Mouse (Mus musculus) large intestine, adult 2 months (tissue): ENCODE results near the gene Mboat2. TPM values are rescaled to one million over a fixed set of nuclear protein-coding genes. Genes with fewer than 3 reads are reported as not detected.

Experiments used
- DNase-seq: peaks from one replicate; pipeline ENCODE4 v3.0.0-alpha.2; 2012; ENCODE audit warnings: low read depth, low spot score
- WGBS: fragments of 180-500 bp; shearing (Covaris S2); methylation state at CpG from one replicate; pipeline ENCODE4 v1.1.7; 2018; 5-methylcytosine and 5-hydroxymethylcytosine counted together
- polyA plus RNA-seq: library from polyadenylated mRNA; depleted of rRNA; stranded (reverse); fragments of >200 nt; gene quantifications from 2 replicates; pipeline ENCODE4 v1.2.3, GENCODE M21; 2012

The Mboat2 gene
- polyA plus RNA-seq, 1 experiment, result 0.93 TPM

DNA sequence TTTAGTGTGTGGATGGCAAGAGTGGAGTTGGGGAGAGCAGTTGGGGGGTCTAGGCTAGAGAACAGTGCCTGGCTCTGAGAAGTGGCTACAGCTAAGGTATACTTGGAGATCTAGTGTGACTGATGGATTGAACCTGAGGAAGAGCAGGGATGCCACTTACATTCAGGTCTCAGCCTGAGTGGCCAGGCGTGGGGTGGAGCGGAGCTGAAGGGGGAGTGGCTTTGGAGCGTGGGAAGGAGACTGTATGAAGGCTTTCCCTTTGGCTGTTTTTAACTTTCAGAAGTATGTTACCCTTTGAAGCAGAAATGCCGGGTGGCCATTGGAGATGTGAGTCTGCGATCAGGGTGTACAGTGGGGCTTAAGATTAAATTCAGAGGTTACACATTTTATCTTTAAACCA is 26.7 kb downstream of the Mboat2 start:
- no peak for DNase-seq
- WGBS, result 86% methylated on average over 5 of the region's 5 CpGs

DNA sequence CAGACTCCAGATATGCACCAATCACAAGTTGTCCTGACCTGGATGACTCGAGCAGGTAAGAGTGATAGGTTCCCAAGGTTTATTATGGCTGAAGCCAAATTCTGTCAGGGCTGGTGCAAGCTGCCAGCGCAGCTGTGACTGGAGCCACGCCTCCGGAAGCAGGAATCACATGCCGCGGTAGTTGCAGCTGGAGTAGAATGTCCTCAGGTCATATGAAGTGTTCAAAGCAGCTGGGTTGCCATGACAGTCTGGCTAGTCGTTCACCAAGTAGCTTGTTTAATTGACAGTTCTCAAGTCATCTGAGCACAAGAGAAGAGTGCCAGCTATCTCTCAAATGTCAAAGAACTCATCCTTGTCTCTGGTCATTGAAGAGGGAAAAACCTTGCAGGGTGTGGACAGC is 28.7 kb downstream of the Mboat2 start:
- DNase-seq, result no peak
- WGBS, result 22% methylated on average over 7 of the region's 7 CpGs

DNA sequence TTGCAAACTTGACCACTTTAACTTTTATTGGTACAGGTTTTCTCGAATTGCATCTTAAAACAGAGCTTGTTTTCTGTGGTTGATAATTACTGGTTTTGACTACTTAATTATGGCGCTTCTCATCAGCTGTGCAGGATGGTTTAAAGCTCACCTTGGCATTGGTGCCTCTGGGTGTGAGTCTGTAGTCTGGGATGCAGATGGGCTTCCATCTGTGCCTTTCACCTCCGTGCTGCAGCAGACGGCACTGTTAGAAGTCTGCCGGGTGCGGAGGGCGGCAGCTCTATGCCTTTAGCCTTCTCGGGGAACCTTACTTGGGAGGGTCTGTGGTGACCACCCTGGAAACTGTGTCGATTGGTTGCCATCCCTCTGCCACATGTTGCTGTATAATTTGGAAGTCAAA is 29.8 kb downstream of the Mboat2 start:
- 88% methylated on average over 9 of the region's 9 CpGs for whole genome bisulfite sequencing

DNA sequence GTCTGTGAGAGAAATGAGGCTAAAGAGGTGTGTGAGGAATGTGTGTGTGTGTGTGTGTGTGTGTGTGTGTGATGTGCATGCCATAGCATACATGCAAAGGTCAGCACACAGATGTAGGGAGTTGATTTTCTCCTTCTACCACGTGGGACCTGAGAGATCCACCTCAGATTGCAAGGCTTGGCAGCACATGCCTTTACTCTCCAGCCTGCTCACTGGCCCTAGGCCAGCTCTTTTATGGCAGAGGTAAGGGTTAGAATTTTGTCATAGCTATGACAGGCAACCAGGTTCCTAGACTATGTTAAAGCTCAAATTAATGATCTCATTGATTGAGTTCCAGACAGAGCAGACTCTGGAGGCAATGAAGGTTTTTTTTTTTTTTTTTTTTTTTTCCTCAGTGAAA is 33.1 kb downstream of the Mboat2 start:
- WGBS, result 7% methylated on average over 1 of the region's 1 CpGs
- DNase-seq, result no peak

More for the DNA sequence above, 29.8 kb downstream of the Mboat2 start:
- DNase-seq, result no peak

DNA sequence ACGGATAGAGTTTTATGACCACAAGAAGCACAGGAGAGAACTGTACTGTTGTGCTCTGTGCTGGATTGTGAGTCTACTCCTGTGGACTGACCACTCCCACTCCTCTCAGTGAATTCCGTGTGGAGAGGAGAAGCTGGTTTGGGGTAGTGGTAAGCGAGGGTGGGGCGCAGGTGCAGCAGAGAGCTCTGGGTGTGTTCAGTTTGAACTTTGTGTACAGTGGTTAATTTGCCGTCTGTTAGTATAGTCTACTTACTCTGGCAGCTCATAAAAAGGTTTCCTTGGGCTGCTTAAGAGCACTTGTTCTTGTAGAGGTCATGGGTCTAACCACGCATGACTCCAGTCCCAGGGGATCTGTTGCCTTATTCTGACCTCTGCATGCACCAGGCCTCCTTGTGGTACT is 36.0 kb downstream of the Mboat2 start:
- no peak for DNase-seq
- 33% methylated on average over 6 of the region's 6 CpGs for WGBS

DNA sequence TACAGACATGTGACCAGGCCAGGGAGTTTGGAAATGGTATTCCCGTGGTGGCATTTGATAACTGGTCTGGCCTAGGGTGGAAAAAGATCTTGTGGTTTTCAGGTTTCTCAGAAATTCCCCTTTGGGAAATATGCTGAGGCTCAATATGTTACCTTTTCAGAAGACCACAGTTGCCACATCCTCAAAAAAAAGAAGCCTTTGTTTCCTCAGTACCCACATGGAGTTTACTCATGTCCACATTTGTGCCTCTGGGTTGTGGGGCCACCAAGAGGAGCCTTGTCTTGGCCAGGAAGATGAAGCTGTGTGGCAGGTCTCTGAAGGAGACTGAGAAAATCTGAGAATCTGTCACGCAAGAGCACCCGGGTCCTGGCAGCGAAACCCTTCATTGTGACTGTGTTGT is 38.0 kb downstream of the Mboat2 start:
- no peak for DNase-seq
- WGBS, result 74% methylated on average over 4 of the region's 4 CpGs

DNA sequence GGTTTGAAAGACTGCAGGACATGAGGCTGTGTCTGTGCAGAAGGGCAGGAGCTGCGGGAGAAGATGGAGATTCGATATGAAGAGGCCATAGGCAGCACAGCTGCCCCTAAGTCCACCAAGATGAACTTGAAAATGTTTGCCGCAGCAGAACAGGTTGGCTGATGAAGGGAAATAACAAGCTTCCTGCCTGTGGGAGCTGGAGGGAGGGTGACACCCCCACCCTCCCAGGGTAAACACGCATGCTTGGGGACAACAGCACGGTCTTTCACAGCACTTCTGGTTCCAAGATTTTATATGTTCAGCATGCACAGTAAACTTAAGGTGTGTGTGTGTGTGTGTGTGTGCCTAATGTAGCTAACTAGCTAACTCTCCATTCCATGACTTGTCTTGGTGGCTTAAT is 38.6 kb downstream of the Mboat2 start:
- DNase-seq, result no peak
- WGBS, result 28% methylated on average over 5 of the region's 5 CpGs

DNA sequence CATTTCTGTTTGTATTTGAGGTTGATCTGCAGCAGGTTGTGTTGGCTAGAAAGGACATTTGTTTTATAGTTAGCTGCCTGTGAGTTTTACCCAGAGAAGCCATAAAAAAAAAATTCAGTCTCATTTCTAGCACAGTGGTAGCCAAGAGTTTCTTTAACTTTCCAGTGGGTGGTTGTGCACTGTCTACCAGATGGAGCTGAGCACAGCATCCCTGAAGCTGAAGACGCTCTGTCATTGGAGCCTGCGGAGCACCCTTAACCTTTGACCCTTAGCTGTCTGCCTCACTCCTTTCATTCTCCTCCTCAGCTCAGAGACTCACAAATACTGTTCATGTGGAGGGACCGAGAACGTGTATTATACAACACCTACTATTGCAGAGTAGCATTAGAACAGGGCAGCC is 40.2 kb downstream of the Mboat2 start:
- DNase-seq, result no peak
- 70% methylated on average over 4 of the region's 4 CpGs for WGBS

DNA sequence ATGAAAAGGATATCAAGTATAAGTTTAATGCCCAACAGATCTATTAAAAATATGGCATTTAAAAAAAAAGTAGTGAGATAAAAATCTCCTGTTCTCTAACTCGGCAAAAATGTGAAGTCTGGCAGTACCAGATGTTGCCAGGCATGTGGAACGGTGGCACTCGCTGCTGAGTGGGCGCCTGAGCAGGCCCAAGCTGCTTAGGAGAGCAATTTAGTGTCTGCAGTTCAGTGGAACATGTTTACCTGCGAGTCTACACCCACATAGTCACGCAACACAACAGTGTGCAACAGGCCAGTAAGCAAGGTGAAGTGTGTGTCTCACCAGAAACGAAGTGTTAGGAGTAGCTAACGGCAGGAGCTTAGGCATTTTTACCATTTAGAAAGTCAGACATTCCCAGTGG is 41.6 kb downstream of the Mboat2 start:
- no peak for DNase-seq
- WGBS, result 90% methylated on average over 8 of the region's 8 CpGs

DNA sequence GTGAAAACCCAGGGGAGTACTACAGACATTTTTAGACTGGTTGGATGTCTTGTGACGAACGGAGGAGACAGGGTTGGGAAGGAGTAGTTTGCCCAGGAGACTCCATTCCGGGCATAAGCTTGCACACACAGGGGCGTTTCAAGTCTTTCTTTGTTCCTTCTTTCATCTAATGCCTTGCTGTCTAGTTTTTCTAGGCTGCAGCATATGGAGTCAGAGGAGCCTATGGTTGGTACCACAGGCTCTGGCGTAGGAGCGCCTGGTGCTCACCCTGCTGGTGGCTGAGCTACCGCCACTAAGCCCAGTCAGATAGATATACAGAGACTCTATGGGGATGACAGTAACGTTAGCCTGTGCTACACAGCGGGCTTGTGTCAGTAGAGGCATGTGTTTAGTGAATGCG is 42.0 kb downstream of the Mboat2 start:
- 93% methylated on average over 10 of the region's 10 CpGs for WGBS
- no peak for DNase-seq

DNA sequence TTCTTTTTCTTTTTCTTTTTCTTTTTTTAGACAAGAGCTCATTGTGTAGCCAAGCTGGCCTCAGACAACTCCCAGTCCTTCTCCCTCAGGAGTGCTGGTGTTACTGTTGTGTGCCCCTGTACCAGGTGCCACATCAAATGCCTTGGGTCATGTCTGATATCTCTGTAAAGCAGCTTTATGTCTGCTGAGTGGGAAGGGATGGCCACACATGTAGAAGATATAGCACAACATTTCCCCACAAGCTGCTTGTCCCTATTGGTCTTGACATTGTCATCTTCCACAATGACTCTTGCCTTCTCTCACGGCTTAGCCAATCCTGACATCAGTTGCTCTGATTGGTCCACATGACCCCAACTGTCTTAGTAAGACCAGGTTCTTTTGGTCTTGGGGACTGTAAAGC is 45.2 kb downstream of the Mboat2 start:
- DNase-seq, result no peak
- WGBS, result 91% methylated on average over 1 of the region's 1 CpGs

DNA sequence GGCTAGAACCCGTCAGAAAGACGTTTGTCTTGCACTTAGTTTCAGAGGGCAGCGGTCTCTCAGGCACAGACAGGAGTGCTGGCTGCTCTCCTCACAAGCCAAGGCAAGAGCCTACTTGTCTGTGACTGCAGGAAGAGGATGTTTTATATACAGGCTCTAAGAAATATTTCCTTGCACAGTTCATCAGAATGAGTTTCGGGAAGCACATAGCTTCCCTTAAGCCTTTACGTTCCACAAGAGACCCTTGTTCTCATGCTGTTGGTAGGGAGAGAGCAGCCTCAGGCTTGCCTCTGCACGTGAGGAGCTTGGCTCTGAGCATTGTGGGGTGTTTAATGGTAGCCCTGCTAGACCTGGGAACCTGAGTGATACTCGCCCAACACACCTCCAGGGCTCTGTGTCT is 46.6 kb downstream of the Mboat2 start:
- DNase-seq, result no peak
- 70% methylated on average over 7 of the region's 7 CpGs for WGBS

DNA sequence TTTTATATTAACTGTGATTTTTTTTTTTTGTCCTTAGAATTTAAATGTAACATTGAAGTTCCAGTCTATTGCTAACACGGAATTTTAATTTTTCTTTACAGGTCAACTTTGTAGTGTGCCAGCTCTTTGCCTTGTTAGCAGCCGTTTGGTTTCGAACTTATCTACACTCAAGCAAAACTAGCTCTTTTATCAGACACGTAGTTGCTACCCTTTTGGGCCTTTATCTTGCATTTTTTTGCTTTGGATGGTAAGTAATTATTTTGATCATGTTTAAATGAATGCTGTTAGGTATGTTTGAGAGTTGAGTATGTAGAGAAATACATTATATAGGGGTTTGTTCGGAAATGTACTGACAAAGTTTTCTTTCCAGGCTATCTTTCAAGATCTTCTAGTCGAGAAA is 47.4 kb downstream of the Mboat2 start:
- no peak for DNase-seq
- 94% methylated on average over 6 of the region's 6 CpGs for WGBS

DNA sequence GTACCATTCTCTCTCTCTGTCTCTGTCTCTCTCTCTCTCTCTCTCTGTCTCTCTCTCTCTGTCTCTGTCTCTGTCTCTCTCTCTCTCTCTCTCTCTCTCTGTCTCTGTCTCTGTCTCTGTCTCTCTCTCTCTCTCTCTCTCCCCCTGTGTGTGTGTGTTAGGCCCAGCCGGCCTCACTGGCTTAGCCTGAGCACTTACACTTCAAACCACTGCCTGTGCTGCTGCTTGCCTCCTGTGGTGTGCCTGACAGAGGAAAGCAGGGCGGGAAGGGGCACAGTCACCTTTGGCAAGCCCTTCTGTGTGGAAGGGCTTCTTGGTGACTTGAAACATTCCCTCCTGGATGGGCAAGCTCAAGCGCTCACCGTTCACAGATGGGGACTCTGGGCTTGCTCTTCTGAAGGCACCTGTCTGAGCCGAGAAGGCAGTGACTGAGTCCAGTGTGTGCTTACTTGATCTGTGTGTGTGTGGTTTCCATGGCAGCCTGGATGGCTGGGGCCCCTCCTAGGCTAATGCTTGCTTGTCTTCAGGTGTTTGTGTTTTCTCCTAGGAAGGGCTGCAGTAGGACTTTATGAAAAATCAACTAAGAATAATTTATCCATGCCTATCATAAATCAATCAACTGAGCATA is 48.2 kb downstream of the Mboat2 start:
- 48% methylated on average over 5 of the region's 5 CpGs for WGBS
- no peak for DNase-seq

DNA sequence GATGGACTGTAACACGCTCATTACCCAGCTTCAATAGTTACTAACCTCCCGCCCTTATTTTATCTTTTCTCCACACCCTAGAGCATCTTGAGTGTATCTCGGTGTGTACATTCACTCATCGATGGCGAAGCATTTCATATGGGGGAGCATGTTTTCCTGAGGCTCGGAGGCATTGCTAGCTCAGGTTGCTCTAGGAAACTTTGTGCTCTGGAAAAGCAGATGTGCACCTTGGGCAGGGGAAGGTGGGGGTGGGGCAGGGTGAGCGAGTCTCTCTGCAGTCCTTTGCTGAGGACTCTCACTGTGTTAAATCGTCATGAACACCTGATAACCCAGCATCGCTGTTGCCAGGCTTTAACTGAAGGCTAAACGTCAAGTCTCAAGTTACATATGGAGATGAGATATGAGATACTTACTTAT is 48.9 kb downstream of the Mboat2 start:
- WGBS, result 73% methylated on average over 10 of the region's 10 CpGs
- DNase-seq, result no peak

DNA sequence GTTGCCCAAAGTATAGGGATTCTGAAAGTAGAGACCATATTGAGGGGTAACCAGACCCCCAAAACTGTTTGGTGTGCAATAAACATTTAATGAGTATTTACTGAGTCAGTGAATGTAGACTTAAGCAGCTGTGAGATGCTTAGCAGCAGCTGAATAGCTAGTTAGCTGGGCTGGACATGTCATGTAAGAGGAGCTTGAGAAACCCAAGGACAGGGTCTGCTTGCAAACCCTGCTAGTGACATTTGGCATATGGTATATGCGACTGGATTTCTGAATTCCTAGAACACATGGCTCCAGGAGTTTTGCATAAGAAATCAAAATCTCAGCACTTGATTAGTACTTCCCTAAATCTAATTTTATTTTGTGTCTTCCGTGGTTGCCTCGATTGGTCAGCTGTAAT is 52.6 kb downstream of the Mboat2 start:
- DNase-seq, result no peak
- 89% methylated on average over 3 of the region's 3 CpGs for WGBS

DNA sequence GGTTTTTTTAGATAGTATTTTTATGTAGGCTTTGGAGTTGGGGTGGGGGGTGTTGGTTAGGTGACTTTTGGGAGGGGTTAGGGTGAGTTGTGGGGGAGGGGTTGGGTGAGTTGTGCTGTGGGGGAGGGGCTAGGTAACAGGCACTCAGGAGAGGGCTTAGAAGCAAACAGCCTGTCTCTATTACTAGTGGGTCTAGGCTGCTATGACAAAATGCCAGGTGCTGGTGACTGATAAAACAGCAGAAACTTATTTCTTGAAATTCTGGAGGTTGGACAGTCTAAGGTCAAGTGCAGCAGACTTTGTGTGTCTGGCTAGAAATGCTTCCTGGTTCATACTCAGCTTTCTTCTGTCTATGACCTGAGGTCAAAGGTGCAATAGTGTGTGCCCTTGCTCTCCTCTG is 56.1 kb downstream of the Mboat2 start:
- DNase-seq, result no peak

DNA sequence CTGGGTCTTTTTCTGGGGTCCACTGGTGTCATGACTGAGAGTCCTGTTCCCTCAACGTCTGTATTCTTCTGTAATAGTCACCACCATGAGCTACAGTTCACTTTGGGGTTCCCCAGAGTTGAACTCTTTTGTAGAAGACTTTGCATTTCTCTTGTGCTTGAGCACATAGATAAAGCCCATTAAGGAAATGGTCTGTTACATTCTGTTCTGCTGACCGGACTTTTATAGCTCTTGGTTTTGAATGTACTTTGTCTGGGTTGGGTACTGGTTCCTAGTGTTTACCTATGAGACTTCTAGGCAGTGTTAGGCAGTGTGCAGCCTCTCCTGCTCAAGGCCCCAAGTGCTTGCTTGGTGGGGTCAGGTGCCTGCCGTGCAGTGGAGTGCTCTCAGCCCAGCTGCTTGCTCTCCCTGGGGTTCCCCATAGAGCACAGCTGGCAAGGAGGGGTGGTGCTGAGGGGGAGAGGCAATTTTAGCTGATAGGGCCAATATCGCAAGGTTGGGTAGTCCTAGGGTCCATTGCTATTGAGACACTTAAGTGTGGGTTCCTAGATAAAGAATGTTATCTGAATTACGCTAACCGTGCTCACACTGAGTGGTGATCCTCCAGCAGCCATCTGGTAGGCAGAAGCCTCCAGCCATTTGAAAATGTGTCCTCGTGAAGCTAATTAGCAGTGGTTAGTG is 58.8 kb downstream of the Mboat2 start:
- DNase-seq, result no peak
- WGBS, result 39% methylated on average over 7 of the region's 7 CpGs

DNA sequence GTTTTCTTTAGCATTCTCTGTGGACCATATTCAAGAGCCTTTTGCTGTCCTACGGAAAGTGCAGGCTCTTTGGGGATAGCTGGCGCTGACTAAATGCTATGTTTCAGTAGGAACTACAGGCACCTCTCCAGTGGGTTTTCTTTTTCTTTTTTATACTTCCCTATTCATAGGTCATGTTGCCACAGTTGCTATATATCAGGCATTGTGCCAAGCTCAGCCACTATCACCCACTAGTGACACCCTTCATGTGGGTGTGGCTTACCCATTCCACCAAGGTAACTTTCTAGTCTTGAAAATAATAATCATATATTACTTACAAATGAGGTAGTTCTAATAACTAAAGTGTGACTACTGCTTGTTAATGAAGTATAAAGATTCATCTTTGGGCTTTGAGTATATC is 59.5 kb downstream of the Mboat2 start:
- 47% methylated on average over 2 of the region's 2 CpGs for WGBS
- DNase-seq, result no peak

DNA sequence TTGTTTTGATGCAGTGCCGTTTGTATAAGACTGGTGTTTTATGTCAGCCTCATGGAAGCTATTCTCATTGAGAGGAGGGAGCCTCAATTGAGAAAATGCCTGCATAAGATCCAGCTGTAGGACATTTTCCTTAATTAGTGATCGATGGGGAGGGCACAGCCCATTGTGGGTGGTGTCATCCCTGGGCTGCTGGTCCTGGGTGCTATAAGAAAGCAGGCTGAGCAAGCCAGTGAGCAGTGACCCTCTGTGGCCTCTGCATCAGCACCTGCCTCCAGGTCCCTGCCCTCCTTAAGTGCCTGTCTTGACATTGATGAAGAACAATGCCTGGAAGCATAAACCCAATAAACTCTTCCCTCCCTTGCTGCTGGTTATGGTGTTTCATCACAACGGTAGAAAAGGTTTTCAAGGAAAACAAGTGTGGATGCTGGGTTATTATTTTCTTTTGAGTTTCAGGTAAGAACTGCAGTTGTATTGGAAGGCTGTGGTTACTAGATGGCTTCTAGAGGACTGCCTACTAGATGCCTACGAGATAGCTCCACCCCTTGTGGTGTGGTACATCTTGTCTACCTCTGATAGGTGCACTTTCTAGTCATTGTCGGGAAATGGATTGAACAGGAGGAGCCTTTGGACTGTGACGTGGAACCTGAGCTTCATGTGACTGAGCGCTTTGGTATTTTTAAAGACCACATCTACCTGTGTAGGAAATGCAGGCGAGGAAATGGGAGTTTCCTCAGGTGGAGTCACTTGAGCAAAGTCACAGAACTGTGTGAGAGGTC is 60.2 kb downstream of the Mboat2 start:
- DNase-seq, result no peak
- 51% methylated on average over 8 of the region's 8 CpGs for WGBS

DNA sequence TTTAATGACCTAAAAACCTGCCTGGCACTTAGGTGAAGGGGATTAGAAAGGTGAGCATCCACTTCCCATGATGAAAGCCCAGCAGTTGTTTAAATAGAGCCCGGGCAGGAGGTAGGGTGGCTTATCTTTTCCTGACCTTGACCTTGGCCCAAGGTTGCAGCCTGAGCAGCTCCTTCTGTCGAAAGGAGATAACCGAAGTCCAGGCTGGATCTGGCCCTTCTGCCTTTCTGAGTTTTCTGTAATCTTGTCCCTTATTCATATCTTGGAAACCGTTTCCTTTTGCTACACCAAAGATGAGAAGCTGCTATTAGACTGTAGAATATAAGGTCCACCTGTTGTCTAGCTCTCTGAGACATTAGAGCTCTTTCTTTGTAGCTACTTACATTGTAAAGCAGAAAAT is 61.9 kb downstream of the Mboat2 start:
- no peak for DNase-seq
- 74% methylated on average over 4 of the region's 4 CpGs for WGBS
